Mouse (Mus musculus): ENCODE measurements around the gene Gsdmc4.

- TF ChIP-seq EP300 (IDR thresholded peaks at IDR 0.05; ENCODE audit: low read depth) (no peak), CTCF (IDR thresholded peaks at IDR 0.05; ENCODE audit: low read depth) (no peak)
Measured at GRCm38 (mm10) chr15:63926201-63926600, 14.1 kb upstream of the Gsdmc4 start.
